Mouse (Mus musculus) spleen, adult 2 months (tissue): ENCODE results near the gene Minpp1. TPM values are rescaled to one million over a fixed set of nuclear protein-coding genes. Genes with fewer than 3 reads are reported as not detected.
A peak's percentile ranks its signal among the peaks of the same experiment; 100 is the strongest.

Experiments
- DNase-seq, 2 experiments: peaks; one replicate each; pipeline versions ENCODE4 v3.0.0 to v3.0.0-alpha.2; 2012 to 2021; ENCODE audit warnings: low spot score in 2 of 2, low read depth in 1 of 2
- H3K27ac ChIP-seq: fragments of 200-500 bp; 2 replicates; pipeline ENCODE4 v1.5.1; 2012; ENCODE audit warnings: low read length, inconsistent platforms; ENCODE audit not compliant: insufficient read depth
- H3K27me3 ChIP-seq: fragments of 200-500 bp; 2 replicates; pipeline ENCODE4 v1.6.1; 2012; ENCODE audit warnings: mild to moderate bottlenecking, moderate library complexity, low read length, inconsistent platforms; ENCODE audit not compliant: control insufficient read depth, insufficient read depth
- H3K36me3 ChIP-seq: fragments of 200-500 bp; 2 replicates; pipeline ENCODE4 v1.6.1; 2012; ENCODE audit warnings: mild to moderate bottlenecking, low read length, inconsistent platforms; ENCODE audit not compliant: control insufficient read depth, insufficient read depth
- H3K4me1 ChIP-seq: fragments of 200-500 bp; 2 replicates; pipeline ENCODE4 v1.6.1; 2011; ENCODE audit warnings: inconsistent platforms; ENCODE audit not compliant: control insufficient read depth, insufficient read depth, insufficient read length
- H3K4me3 ChIP-seq: fragments of 200-500 bp; 2 replicates; pipeline ENCODE4 v1.5.1; 2011; ENCODE audit warnings: mild to moderate bottlenecking, inconsistent platforms; ENCODE audit not compliant: insufficient read depth, insufficient read length; ENCODE audit errors: extremely low read depth
- CTCF ChIP-seq: fragments of 200-500 bp; IDR thresholded peaks from 2 replicates; pipeline ENCODE4 v1.5.1; 2011; ENCODE audit warnings: mild to moderate bottlenecking, inconsistent platforms; ENCODE audit not compliant: insufficient read depth, insufficient read length, insufficient replicate concordance; ENCODE audit errors: extremely low read depth
- POLR2A ChIP-seq: fragments of 200-500 bp; IDR thresholded peaks from 2 replicates; pipeline ENCODE4 v1.6.1; 2011; ENCODE audit warnings: low read depth, low read length, inconsistent platforms
- WGBS: fragments of 180-500 bp; shearing (Covaris S2); methylation state at CpG from one replicate; pipeline ENCODE4 v1.1.7; 2018; 5-methylcytosine and 5-hydroxymethylcytosine counted together
- polyA plus RNA-seq: library from polyadenylated mRNA; depleted of rRNA; stranded (reverse); fragments of >200 nt; gene quantifications from 2 replicates; pipeline ENCODE4 v1.2.3, GENCODE M21; 2012

Minpp1 gene
- polyA plus RNA-seq, 1 experiment: 44.7 TPM

DNA sequence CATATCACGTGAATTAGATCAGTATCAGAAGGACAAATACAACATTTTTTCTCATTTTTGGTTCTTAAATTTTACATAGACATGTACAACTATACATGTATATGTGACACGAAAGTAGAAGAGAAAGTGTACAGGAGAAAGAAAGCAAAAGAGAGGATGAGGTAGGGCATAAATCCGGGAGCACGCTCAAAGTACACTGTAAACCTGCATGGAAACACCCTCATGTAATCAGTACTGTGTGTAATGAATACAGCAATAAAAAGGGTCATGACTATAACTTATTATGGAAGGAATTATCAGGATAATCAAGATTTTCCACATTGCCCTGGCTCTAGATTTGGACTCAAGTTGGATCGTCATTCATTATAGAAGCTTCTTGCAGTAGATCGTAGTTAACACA, 22.5 kb upstream of the Minpp1 start:
- WGBS: 93% methylated on average over 6 of the region's 6 CpGs
- Histone ChIP-seq H3K36me3 (no peaks in the 10 kb centered on the region), H3K27me3 (no peaks in the 10 kb centered on the region), H3K27ac (no peak overlapping the region), H3K4me1 (no peaks in the 10 kb centered on the region), H3K4me3 (no peak overlapping the region)
- DNase-seq: no peak
- TF ChIP-seq CTCF: no peak
- TF ChIP-seq POLR2A: no peak

DNA sequence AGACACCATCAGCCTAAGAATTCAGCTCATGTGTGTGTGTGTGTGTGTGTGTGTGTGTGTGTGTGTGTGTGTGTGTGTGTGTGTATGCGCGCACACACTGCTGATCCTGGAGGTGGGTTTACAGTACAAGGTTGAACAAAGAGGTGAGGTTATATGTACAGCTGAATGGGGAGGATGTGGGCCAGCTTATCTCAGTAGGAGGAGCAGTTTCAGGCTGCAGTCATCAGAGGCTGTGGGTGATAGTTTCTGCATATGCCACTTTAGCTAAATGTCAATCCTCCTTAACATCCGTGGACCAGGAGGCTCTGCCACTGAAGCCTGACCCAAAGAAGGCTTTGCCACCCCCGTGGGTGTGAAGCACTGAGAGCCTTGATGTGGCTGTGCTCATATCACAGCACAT, 20.3 kb upstream of the Minpp1 start:
- WGBS: 71% methylated on average over 4 of the region's 4 CpGs
- Histone ChIP-seq H3K36me3 (no peaks in the 10 kb centered on the region), H3K27me3 (no peaks in the 10 kb centered on the region), H3K27ac (no peak overlapping the region), H3K4me1 (no peaks in the 10 kb centered on the region), H3K4me3 (no peak overlapping the region)
- TF ChIP-seq CTCF (no peak), POLR2A (no peak)
- no peak for DNase-seq

DNA sequence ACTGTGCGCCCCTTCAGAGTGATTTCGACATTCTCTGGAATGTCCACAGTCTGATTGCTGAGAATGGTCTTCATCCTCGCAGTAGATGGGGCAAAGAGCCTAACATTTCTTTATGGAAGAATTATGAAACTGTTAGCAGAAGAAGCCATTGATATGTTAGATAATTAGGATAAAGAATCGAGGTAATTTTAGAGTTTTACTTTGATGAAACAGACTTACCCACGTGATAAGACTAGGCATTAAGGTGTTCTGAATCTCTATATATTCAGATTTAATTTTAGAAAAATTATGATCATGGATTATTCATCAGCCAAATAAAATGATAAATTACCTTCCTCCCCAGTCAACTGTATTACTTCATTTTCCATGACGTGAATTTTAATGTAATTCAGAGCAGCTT, 19.1 kb upstream of the Minpp1 start, which contains the start of gene Rpl9-ps6:
Gene Rpl9-ps6 (minus strand): TSS at position 101 of the 400 bp plus-strand sequence.
- Histone ChIP-seq H3K36me3 (no peaks in the 10 kb centered on the region), H3K27ac (no peak within 1 kb of the TSS), H3K4me3 (no peak within 1 kb of the TSS), H3K4me1 (no peaks in the 10 kb centered on the region), H3K27me3 (no peaks in the 10 kb centered on the region)
- 88% methylated on average over 6 of the region's 6 CpGs for WGBS
- TF ChIP-seq POLR2A (no peak), CTCF (no peak)
- DNase-seq: no peak

DNA sequence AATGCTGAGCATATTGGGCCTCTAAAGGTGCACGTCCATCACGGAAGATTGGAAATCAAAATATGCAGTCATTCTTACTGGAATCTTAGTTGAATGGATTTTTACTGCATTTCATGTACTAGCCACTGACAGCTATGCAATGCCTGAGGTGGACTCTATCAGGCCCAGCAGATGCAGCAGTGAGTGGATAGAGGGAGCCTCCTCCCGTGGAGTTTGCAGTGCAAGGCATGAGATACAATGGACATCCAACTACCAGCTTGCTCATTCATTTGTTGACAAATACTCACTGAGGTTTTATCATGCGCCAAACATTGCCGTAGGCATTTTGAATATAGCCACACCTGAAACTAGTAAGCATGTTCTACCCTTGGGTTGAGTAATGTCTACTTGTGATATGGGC, 18.2 kb upstream of the Minpp1 start:
- Histone ChIP-seq H3K4me3 (no peak overlapping the region), H3K36me3 (no peaks in the 10 kb centered on the region), H3K27me3 (no peaks in the 10 kb centered on the region), H3K27ac (no peak overlapping the region), H3K4me1 (no peaks in the 10 kb centered on the region)
- DNase-seq: no peak
- 88% methylated on average over 5 of the region's 5 CpGs for WGBS
- TF ChIP-seq CTCF (no peak), POLR2A (no peak)

DNA sequence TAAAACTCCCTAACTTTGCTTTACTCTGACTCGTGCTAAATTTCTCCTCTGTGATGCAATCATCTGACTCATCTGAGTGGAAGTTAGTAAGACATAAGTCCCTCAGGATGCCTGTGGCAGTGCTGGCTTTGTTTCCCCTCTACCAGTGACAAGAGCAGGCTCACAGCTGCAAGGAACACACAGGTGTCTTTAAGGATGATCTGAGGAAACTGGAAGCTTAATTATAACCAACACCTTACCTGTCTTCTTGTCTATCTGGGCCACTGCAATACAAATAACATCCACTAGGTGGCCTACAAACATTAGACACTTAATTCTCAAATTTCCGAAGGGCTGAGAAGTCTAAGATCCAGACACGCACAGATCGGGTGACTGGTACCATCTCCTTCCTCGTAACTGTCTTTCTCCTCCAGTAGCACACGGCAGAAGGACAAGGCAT, 15.5 kb upstream of the Minpp1 start:
- Histone ChIP-seq H3K27ac (no peak overlapping the region), H3K4me1 (no peaks in the 10 kb centered on the region), H3K36me3 (no peaks in the 10 kb centered on the region), H3K4me3 (no peak overlapping the region), H3K27me3 (no peaks in the 10 kb centered on the region)
- 16% methylated on average over 6 of the region's 6 CpGs for WGBS
- no peak for TF ChIP-seq POLR2A
- TF ChIP-seq CTCF: no peak
- peak in 1 of 2 experiments; percentile 21 for DNase-seq

DNA sequence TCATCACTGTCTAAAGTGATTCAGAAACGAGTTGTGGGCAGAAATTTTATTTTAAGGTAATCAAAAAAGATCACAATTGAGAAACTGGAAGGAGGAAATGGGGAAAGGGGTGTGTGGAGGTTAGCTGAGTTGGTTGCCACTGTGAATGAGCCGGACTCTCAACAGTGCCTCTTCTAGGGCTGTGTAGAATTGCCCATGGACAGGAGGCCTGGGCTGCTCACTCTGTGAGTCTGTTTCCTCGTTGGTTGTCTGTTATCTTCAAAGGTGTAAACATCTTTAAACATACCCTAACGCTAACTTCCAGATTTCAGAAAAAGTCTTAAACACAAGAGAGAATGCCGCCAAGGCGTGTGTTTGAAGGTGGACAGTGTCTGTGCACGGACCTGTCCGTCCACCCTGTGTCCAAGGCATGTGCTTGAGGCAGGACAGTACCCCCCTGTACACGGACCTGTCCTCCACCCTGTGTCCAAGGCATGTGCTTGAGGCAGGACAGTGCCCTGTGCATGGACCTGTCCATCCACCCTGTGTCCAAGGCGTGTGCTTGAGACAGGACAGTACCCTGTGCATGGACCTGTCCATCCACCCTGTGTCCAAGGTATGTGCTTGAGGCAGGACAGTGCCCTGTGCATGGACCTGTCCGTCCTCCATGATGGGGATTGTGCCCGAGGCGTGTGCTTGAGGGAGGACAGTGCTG, 14.9 kb upstream of the Minpp1 start:
- no peak for DNase-seq
- Histone ChIP-seq H3K27me3 (no peaks in the 10 kb centered on the region), H3K36me3 (no peaks in the 10 kb centered on the region), H3K27ac (no peak overlapping the region), H3K4me1 (no peaks in the 10 kb centered on the region), H3K4me3 (no peak overlapping the region)
- WGBS: 87% methylated on average over 13 of the region's 13 CpGs
- no peak for TF ChIP-seq POLR2A

DNA sequence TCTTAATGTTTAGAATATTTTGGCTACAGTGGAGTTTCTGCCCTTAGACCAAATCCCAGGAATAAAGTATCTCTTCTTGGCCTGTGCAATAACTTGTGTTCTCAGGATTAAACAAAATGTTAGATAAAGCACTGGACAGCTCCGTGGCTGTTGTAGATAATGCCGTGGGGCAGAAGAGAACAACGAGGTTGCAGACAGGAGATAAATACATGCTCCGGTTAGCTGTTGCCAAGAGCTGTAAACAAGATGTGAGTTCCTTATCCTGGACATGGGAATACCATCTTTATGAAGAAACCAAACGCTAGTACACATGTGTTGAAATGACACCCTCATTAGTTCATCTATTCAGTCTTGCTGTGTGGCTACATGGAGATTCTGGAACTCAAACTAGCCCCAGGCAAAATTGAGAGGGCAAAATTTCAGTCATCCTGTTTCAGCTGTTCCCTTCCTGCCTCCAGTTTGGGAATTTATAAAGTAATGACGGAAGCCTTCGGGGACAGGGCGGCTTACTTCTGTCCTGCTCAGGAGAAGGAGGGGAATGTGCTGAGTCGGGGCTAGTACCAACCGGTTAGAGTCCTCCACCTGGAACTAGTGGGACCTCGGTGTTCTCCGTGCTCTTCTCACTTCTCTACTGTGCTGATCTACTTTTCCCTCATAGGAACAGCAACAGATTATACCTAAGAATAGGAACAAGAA, 9.4 kb upstream of the Minpp1 start:
- TF ChIP-seq CTCF: no peak
- no peak for TF ChIP-seq POLR2A
- DNase-seq: no peak
- no peaks in the 10 kb centered on the region for H3K27me3 ChIP-seq
- H3K27ac ChIP-seq: 0 out of 2 replicates have a peak overlapping the region, but pooled peaks have one; percentile 9
- 82% methylated on average over 12 of the region's 12 CpGs for WGBS
- H3K36me3 ChIP-seq: no peaks in the 10 kb centered on the region
- H3K4me1 ChIP-seq: no peaks in the 10 kb centered on the region
- H3K4me3 ChIP-seq: no peak overlapping the region
